Mouse (Mus musculus) lung, embryonic 14.5 days (tissue): ENCODE measurements around the gene Olfr110. TPM values are rescaled to one million over a fixed set of nuclear protein-coding genes. Genes with fewer than 3 reads are reported as not detected.
"Not testable (repeated sequence)": the region's sequence is repeated elsewhere in the genome, so short reads cannot be mapped to it uniquely, and the experiment has no call there.

Source experiments
- ATAC-seq: fragments of 200-750 bp; cut with Nextera tagmentation; 2 replicates; pipeline ENCODE4 v1.8.0; 2017; ENCODE audit warnings: mild to moderate bottlenecking, moderate TSS enrichment, moderate library complexity; ENCODE audit not compliant: insufficient read depth
- DNase-seq: peaks from one replicate; pipeline ENCODE4 v3.0.0-alpha.2; 2015
- H3K27ac ChIP-seq: fragments of 300-500 bp; sonication (generic); 2 replicates; pipeline ENCODE4 v1.5.1; 2014; ENCODE audit warnings: low read depth, mild to moderate bottlenecking, moderate library complexity
- H3K27me3 ChIP-seq: fragments of 300-500 bp; sonication (generic); 2 replicates; pipeline ENCODE4 v1.6.1; 2014; ENCODE audit warnings: low read length, control low read depth; ENCODE audit not compliant: insufficient read depth
- H3K36me3 ChIP-seq: fragments of 300-500 bp; sonication (generic); 2 replicates; pipeline ENCODE4 v1.6.1; 2014; ENCODE audit warnings: control low read depth; ENCODE audit not compliant: insufficient read depth
- H3K4me1 ChIP-seq: fragments of 300-500 bp; sonication (generic); 2 replicates; pipeline ENCODE4 v1.6.1; 2014; ENCODE audit warnings: antibody characterized with exemption, control low read depth; ENCODE audit not compliant: insufficient read depth
- H3K4me2 ChIP-seq: fragments of 300-500 bp; sonication (generic); 2 replicates; pipeline ENCODE4 v1.6.1; 2014; ENCODE audit warnings: mild to moderate bottlenecking
- H3K4me3 ChIP-seq: fragments of 300-500 bp; sonication (generic); 2 replicates; pipeline ENCODE4 v1.5.1; 2014; ENCODE audit warnings: low read depth, low read length
- H3K9ac ChIP-seq: fragments of 300-500 bp; sonication (generic); 2 replicates; pipeline ENCODE4 v1.6.1; 2014
- H3K9me3 ChIP-seq: fragments of 300-500 bp; sonication (generic); 2 replicates; pipeline ENCODE4 v1.6.1; 2016; ENCODE audit warnings: low read depth, low read length, control low read depth
- CTCF ChIP-seq: IDR thresholded peaks from 2 replicates; pipeline ENCODE4 v1.5.1; 2016; ENCODE audit warnings: antibody characterized with exemption, low read depth
- WGBS: fragments of 180-500 bp; shearing (Covaris S2); extraction: QIAGEN DNeasy Blood & Tissue Kit; methylation state at CpG from one replicate; pipeline ENCODE4 v1.1.7; 2014; 5-methylcytosine and 5-hydroxymethylcytosine counted together
- polyA plus RNA-seq: library from polyadenylated mRNA; unstranded; fragments of >200 nt; fragmentation: Nextera tagmentation; extraction: Ambion mirVana; gene quantifications from 2 replicates; pipeline ENCODE4 v1.2.1, GENCODE M21; 2014

The Olfr110 gene
- polyA plus RNA-seq: not detected in 2 replicates

- H3K4me1 ChIP-seq: no peaks in the 10 kb centered on the region
- H3K36me3 ChIP-seq: no peaks in the 10 kb centered on the region
- no peak within 1 kb of the TSS for H3K9ac ChIP-seq
- no peak within 1 kb of the TSS for H3K4me3 ChIP-seq
- no peak within 1 kb of the TSS for H3K27ac ChIP-seq
- no peaks in the 10 kb centered on the region for H3K9me3 ChIP-seq
- ATAC-seq (no peak), DNase-seq (no peak)
- H3K27me3 ChIP-seq: no peaks in the 10 kb centered on the region
- TF ChIP-seq CTCF: no peak
- no peak within 1 kb of the TSS for H3K4me2 ChIP-seq
- WGBS: 45% methylated on average over 1 of the region's 1 CpGs
Observed at GRCm38 (mm10) chr17:37491930-37492518, at the start of gene Olfr110. TSS of gene Olfr110 (plus strand) at chr17:37492468.

- Histone ChIP-seq H3K27me3 (no peaks in the 10 kb centered on the region), H3K4me3 (no peak within 1 kb of the TSS), H3K36me3 (no peaks in the 10 kb centered on the region), H3K9me3 (no peaks in the 10 kb centered on the region), H3K27ac (no peak within 1 kb of the TSS), H3K4me2 (no peak within 1 kb of the TSS), H3K9ac (no peak within 1 kb of the TSS), H3K4me1 (no peaks in the 10 kb centered on the region)
- DNase-seq (no peak), ATAC-seq (no peak)
- no peak for TF ChIP-seq CTCF
- 90% methylated on average over 1 of the region's 1 CpGs for WGBS
Observed at GRCm38 (mm10) chr17:37445180-37445579, 47.1 kb upstream of the Olfr110 start, which contains the start of gene Olfr108. TSS of gene Olfr108 (plus strand) at chr17:37445480.

GRCm38 (mm10) chr17:37458616-37459015 lies 33.7 kb upstream of the Olfr110 start, which contains the start of gene Olfr109:
TSS of gene Olfr109 (plus strand) at chr17:37458916.
- no peak within 1 kb of the TSS for H3K4me2 ChIP-seq
- no peaks in the 10 kb centered on the region for H3K36me3 ChIP-seq
- no peaks in the 10 kb centered on the region for H3K4me1 ChIP-seq
- H3K4me3 ChIP-seq: no peak within 1 kb of the TSS
- no peak within 1 kb of the TSS for H3K27ac ChIP-seq
- H3K9me3 ChIP-seq: no peaks in the 10 kb centered on the region
- 79% methylated on average over 1 of the region's 1 CpGs for WGBS
- DNase-seq (no peak), ATAC-seq (no peak)
- no peak within 1 kb of the TSS for H3K9ac ChIP-seq
- H3K27me3 ChIP-seq: no peaks in the 10 kb centered on the region
- TF ChIP-seq CTCF: no peak

DNA sequence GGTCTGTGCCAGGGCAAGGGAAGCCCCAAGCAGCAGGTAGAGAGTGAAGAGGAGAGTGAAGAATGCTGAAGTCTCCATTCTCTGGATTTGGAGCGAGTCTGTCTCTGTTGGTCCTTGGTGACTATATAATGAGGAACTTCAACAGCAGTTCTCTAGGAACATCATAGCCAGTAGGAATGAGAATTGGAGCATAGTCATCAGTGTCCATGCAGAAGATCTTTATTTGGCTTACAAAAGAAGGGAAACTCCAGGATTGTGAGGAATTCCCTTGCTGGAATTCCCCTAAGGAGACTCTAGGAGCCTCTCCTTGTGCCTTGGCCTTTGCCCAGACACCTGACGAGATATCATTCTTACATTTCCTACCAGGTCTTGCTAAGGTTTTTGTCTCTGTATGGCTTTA lies 8.8 kb upstream of the Olfr110 start, which contains the start of gene H2-M2:
TSS of gene H2-M2 (minus strand) at position 101 of the 400 bp plus-strand sequence.
- H3K9ac ChIP-seq: no peak within 1 kb of the TSS
- H3K27ac ChIP-seq: no peak within 1 kb of the TSS
- TF ChIP-seq CTCF: no peak
- 64% methylated on average over 2 of the region's 2 CpGs for WGBS
- ATAC-seq (no peak), DNase-seq (no peak)
- no peaks in the 10 kb centered on the region for H3K27me3 ChIP-seq
- no peaks in the 10 kb centered on the region for H3K9me3 ChIP-seq
- H3K4me2 ChIP-seq: no peak within 1 kb of the TSS
- H3K4me1 ChIP-seq: no peaks in the 10 kb centered on the region
- H3K4me3 ChIP-seq: no peak within 1 kb of the TSS
- no peaks in the 10 kb centered on the region for H3K36me3 ChIP-seq

- H3K4me2 ChIP-seq: no peak within 1 kb of the TSS
- WGBS: 85% methylated on average over 4 of the region's 4 CpGs
- no peak within 1 kb of the TSS for H3K4me3 ChIP-seq
- H3K27ac ChIP-seq: no peak within 1 kb of the TSS
- DNase-seq: no peak
- H3K9ac ChIP-seq: no peak within 1 kb of the TSS
- TF ChIP-seq CTCF: no peak
- H3K9me3 ChIP-seq: no peaks in the 10 kb centered on the region
- no peaks in the 10 kb centered on the region for H3K27me3 ChIP-seq
- H3K4me1 ChIP-seq: no peaks in the 10 kb centered on the region
- H3K36me3 ChIP-seq: no peaks in the 10 kb centered on the region
- ATAC-seq: no peak
Observed at GRCm38 (mm10) chr17:37507730-37508129, 15.5 kb downstream of the Olfr110 start, which contains the start of gene Olfr111. TSS of gene Olfr111 (plus strand) at chr17:37508030.

- not testable (repeated sequence) for H3K4me1 ChIP-seq, H3K27me3 ChIP-seq, H3K9ac ChIP-seq, H3K4me2 ChIP-seq, DNase-seq, H3K27ac ChIP-seq, H3K36me3 ChIP-seq, ATAC-seq, H3K9me3 ChIP-seq, H3K4me3 ChIP-seq
Observed at GRCm38 (mm10) chr17:37524612-37525011, 32.3 kb downstream of the Olfr110 start.

DNA sequence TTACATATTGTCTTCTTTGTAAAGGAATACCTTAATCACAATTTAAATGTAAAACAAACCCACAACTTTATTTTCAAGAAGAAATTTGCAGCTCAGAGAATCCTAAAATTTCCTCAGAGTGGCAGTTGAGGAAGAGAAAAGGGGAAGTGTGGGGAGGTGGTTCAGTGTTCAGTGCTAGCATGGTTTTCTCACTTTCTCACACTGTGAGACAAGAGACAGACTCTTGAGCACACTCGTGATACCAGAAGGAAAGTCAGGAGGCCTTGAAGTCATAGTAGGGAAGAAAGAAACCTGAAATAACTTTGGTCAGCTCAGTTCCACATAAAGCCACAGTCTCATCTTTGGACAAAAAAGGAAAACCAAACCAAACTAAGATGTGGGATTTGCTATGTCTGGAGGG lies 33.2 kb downstream of the Olfr110 start:
- H3K27me3 ChIP-seq, ATAC-seq, H3K4me2 ChIP-seq, H3K9ac ChIP-seq, H3K27ac ChIP-seq, DNase-seq, H3K36me3 ChIP-seq, H3K4me3 ChIP-seq, H3K9me3 ChIP-seq, H3K4me1 ChIP-seq: not testable (repeated sequence)
- WGBS: 46% methylated on average over 1 of the region's 1 CpGs
